Mouse (Mus musculus): ENCODE data around the gene Clpx. TPM values are rescaled to one million over a fixed set of nuclear protein-coding genes. Genes with fewer than 3 reads are reported as not detected.
"Not testable (repeated sequence)": the region's sequence is repeated elsewhere in the genome, so short reads cannot be mapped to it uniquely, and the experiment has no call there.

Gene Clpx
- total and polyA plus RNA-seq, 3 experiments = 31.1 to 45.6 (median 34.5) TPM

DNA sequence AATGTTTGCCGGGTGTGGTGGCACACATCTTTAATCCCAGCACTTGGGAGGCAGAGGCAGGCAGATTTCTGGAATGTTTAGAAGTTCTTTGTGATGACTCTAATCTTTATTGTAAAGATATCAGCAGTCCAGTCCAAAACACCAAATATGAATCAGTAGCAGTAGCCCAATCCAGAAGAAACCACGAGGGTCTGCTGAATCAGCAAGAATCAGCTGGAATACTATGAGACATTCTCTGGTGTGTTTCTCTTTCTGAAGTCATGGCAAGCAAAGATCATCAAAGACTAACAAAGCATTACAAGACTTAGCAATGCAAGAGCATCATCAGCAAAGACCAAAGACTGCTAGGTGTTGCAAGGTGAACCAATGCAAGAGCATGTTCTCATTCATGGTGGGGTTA is 46.4 kb downstream of the Clpx start:
- no peaks in the 10 kb centered on the region for H3K27me3 ChIP-seq (replicated peaks)
- H3K79me2 ChIP-seq (replicated peaks; ENCODE audit: control insufficient read depth, extremely low read depth, insufficient read depth, poor library complexity, severe bottlenecking) = no peaks in the 10 kb centered on the region
- TF ChIP-seq MAFK (IDR thresholded peaks at IDR 0.05; ENCODE audit: insufficient replicate concordance, low read length) = peak; percentile 58; the same call in 1 of the 2 replicates
- TF ChIP-seq NELFE (IDR thresholded peaks at IDR 0.05; ENCODE audit: low read depth, low read length) = no peak
- no peak for TF ChIP-seq CHD1 (IDR thresholded peaks at IDR 0.05; ENCODE audit: low read depth, low read length)
- no peak for TF ChIP-seq ZMIZ1 (IDR thresholded peaks at IDR 0.05; ENCODE audit: low read depth, low read length)
- no peak for TF ChIP-seq POLR2AphosphoS2 (IDR thresholded peaks at IDR 0.05; ENCODE audit: low read depth, low read length)
- H3K9me3 ChIP-seq (replicated peaks; ENCODE audit: low read length) = peaks cover 12% of the 10 kb centered on the region
- no peak overlapping the region for H3K27ac ChIP-seq (ENCODE audit: insufficient read depth, low read depth)
- dilution Hi-C loops (cut with MboI; ENCODE audit: extremely low pct_ligation_motif_present, extremely low pct_unique_long_range_greater_than_20kb, low sequenced_read_pairs) (no loop called here), in situ Hi-C loops (cut with MboI; ENCODE audit: low pct_ligation_motif_present, low pct_unique_long_range_greater_than_20kb, low sequenced_read_pairs) (no loop called here)
- no peak overlapping the region for H3K9ac ChIP-seq (ENCODE audit: insufficient read depth, low read depth)
- no peak for DNase-seq (ENCODE audit: extremely low read depth)
- H3K4me1 ChIP-seq (ENCODE audit: control insufficient read depth in 1 of 2, insufficient read depth in 2 of 2) = no peaks in the 10 kb centered on the region
- peaks cover 0 to 15% of the 10 kb centered on the region in 2 experiments for H3K36me3 ChIP-seq (replicated peaks in 1 of 2; ENCODE audit: control insufficient read depth in 1 of 2, insufficient read depth in 1 of 2, low read length in 1 of 2)
- no peak overlapping the region for H3K4me3 ChIP-seq (replicated peaks in 1 of 3; ENCODE audit: low read depth in 2 of 3, low read length in 2 of 3, poor library complexity in 1 of 3)
- no peak overlapping the region for H3K4me2 ChIP-seq (ENCODE audit: insufficient read depth, low read depth, poor library complexity, severe bottlenecking)

DNA sequence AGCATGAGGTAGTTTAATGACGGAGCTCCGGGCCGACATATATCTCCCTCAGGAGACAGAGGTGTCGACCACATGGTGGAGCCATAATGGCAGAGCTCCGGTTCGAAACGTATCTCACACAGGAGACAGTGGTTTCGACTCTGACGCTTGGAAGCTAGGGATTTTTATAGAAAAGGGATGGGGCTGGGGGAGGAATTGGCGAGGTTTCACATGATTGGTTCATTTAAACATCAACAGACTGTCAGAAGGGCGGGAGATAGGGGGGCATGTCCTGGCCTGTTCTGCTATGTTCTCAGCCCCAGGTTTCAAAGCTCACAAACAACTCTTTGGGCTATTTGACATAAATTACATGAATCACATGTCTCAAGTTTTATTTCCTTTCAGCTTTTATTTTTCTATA is 51.4 kb downstream of the Clpx start:
- dilution Hi-C loops (cut with MboI; ENCODE audit: extremely low pct_ligation_motif_present, extremely low pct_unique_long_range_greater_than_20kb, low sequenced_read_pairs); DNase-seq (ENCODE audit: extremely low read depth); in situ Hi-C loops (cut with MboI; ENCODE audit: low pct_ligation_motif_present, low pct_unique_long_range_greater_than_20kb, low sequenced_read_pairs); H3K36me3 ChIP-seq (replicated peaks in 1 of 2; ENCODE audit: control insufficient read depth in 1 of 2, insufficient read depth in 1 of 2, low read length in 1 of 2); H3K27me3 ChIP-seq (replicated peaks); H3K27ac ChIP-seq (ENCODE audit: insufficient read depth, low read depth): not testable (repeated sequence)
- peak overlapping the region; percentile 99; the same call in 1 of the 2 replicates for H3K9ac ChIP-seq (ENCODE audit: insufficient read depth, low read depth)
- H3K9me3 ChIP-seq (replicated peaks; ENCODE audit: low read length) = peaks cover 11% of the 10 kb centered on the region
- peak overlapping the region; percentile 72 to 96 (median 83) for H3K4me3 ChIP-seq (replicated peaks in 1 of 3; ENCODE audit: low read depth in 2 of 3, low read length in 2 of 3, poor library complexity in 1 of 3)
- H3K79me2 ChIP-seq (replicated peaks; ENCODE audit: control insufficient read depth, extremely low read depth, insufficient read depth, poor library complexity, severe bottlenecking) = peaks cover 29% of the 10 kb centered on the region
- H3K4me2 ChIP-seq (ENCODE audit: insufficient read depth, low read depth, poor library complexity, severe bottlenecking) = peak overlapping the region; percentile 11; the same call in 1 of the 2 replicates
- H3K4me1 ChIP-seq (ENCODE audit: control insufficient read depth in 1 of 2, insufficient read depth in 2 of 2) = peaks cover 0 to 17% of the 10 kb centered on the region in 2 experiments; a peak in 3 of 4 replicates

GRCm38 (mm10) chr9:65345854-65346475 is 51.9 kb downstream of the Clpx start, which contains the start of gene Pdcd7:
Gene Pdcd7, plus strand, starts transcription at chr9:65346104.
- H3K9me3 ChIP-seq (replicated peaks; ENCODE audit: low read length) = peaks cover 6% of the 10 kb centered on the region
- dilution Hi-C loops (cut with MboI; ENCODE audit: extremely low pct_ligation_motif_present, extremely low pct_unique_long_range_greater_than_20kb, low sequenced_read_pairs) (no loop called here), in situ Hi-C loops (cut with MboI; ENCODE audit: low pct_ligation_motif_present, low pct_unique_long_range_greater_than_20kb, low sequenced_read_pairs) (no loop called here)
- H3K36me3 ChIP-seq (replicated peaks in 1 of 2; ENCODE audit: control insufficient read depth in 1 of 2, insufficient read depth in 1 of 2, low read length in 1 of 2) = peaks cover 0 to 8% of the 10 kb centered on the region in 2 experiments
- H3K4me2 ChIP-seq (ENCODE audit: insufficient read depth, low read depth, poor library complexity, severe bottlenecking) = peak within 1 kb of the TSS; percentile 75
- peak within 1 kb of the TSS; percentile 59 for H3K27ac ChIP-seq (ENCODE audit: insufficient read depth, low read depth)
- peak; percentile 96 for DNase-seq (ENCODE audit: extremely low read depth)
- peaks cover 0 to 17% of the 10 kb centered on the region in 2 experiments; a peak in 3 of 4 replicates for H3K4me1 ChIP-seq (ENCODE audit: control insufficient read depth in 1 of 2, insufficient read depth in 2 of 2)
- H3K27me3 ChIP-seq (replicated peaks) = no peaks in the 10 kb centered on the region
- peak within 1 kb of the TSS; percentile 99 for H3K9ac ChIP-seq (ENCODE audit: insufficient read depth, low read depth)
- H3K4me3 ChIP-seq (replicated peaks in 1 of 3; ENCODE audit: low read depth in 2 of 3, low read length in 2 of 3, poor library complexity in 1 of 3) = peak within 1 kb of the TSS; percentile 72 to 96 (median 83)
- peaks cover 29% of the 10 kb centered on the region for H3K79me2 ChIP-seq (replicated peaks; ENCODE audit: control insufficient read depth, extremely low read depth, insufficient read depth, poor library complexity, severe bottlenecking)
- TF ChIP-seq MXI1 (IDR thresholded peaks at IDR 0.05; ENCODE audit: low read depth, low read length) = peak; percentile 53
- TF ChIP-seq RAD21 (IDR thresholded peaks at IDR 0.05; ENCODE audit: low read depth, low read length) = no peak
- TF ChIP-seq POLR2A (IDR thresholded peaks at IDR 0.05; ENCODE audit: low read depth, low read length) = peak; percentile 87
- TF ChIP-seq MAZ (IDR thresholded peaks at IDR 0.05; ENCODE audit: low read depth, low read length) = no peak
- TF ChIP-seq POLR2AphosphoS2 (IDR thresholded peaks at IDR 0.05; ENCODE audit: low read depth, low read length) = peak; percentile 78; the same call in 1 of the 2 replicates
- peak; percentile 82 for TF ChIP-seq SIN3A (IDR thresholded peaks at IDR 0.05; ENCODE audit: low read length)
- TF ChIP-seq HCFC1 (IDR thresholded peaks at IDR 0.05; ENCODE audit: low read depth, low read length) = peak; percentile 91
- no peak for TF ChIP-seq MAFK (IDR thresholded peaks at IDR 0.05; ENCODE audit: insufficient replicate concordance, low read length)
- TF ChIP-seq RCOR1 (conservative IDR thresholded peaks at IDR 0.05; ENCODE audit: low read depth, low read length) = 0 out of 2 replicates have a peak, but pooled peaks have one; percentile 21
- peak; percentile 88 for TF ChIP-seq TBP (conservative IDR thresholded peaks at IDR 0.05; ENCODE audit: low read depth, low read length)
- no peak for TF ChIP-seq SMC3 (IDR thresholded peaks at IDR 0.05; ENCODE audit: low read depth, low read length)
- TF ChIP-seq UBTF (IDR thresholded peaks at IDR 0.05; ENCODE audit: low read depth, low read length) = no peak
- TF ChIP-seq ELF1 (IDR thresholded peaks at IDR 0.05; ENCODE audit: low read depth, low read length) = peak; percentile 97
- TF ChIP-seq NELFE (IDR thresholded peaks at IDR 0.05; ENCODE audit: low read depth, low read length) = peak; percentile 88
- TF ChIP-seq USF2 (conservative IDR thresholded peaks at IDR 0.05; ENCODE audit: low read depth, low read length) = no peak
- TF ChIP-seq TCF12 (IDR thresholded peaks at IDR 0.05; ENCODE audit: low read depth, low read length) = peak; percentile 73
- 0 out of 2 replicates have a peak, but pooled peaks have one; percentile 58 for TF ChIP-seq MAX (IDR thresholded peaks at IDR 0.05; ENCODE audit: low read length)
- TF ChIP-seq JUN (IDR thresholded peaks at IDR 0.05; ENCODE audit: insufficient read depth, low read depth, low read length) = peak; percentile 27
- TF ChIP-seq MEF2A (IDR thresholded peaks at IDR 0.05; ENCODE audit: borderline replicate concordance, low read depth, low read length) = peak; percentile 36; the same call in 1 of the 2 replicates
- TF ChIP-seq IRF4 (IDR thresholded peaks at IDR 0.05; ENCODE audit: low read depth, low read length) = peak; percentile 59
- no peak for TF ChIP-seq ZNF384 (IDR thresholded peaks at IDR 0.05; ENCODE audit: low read depth, low read length)
- TF ChIP-seq KAT2A (IDR thresholded peaks at IDR 0.05; ENCODE audit: insufficient replicate concordance, low read length) = peak; percentile 87; the same call in 1 of the 2 replicates

Data from CH12.LX (cell line).